Mouse (Mus musculus) kidney, postnatal 14 days (tissue): ENCODE measurements around the gene Ubap1.
A peak's percentile ranks its signal among the peaks of the same experiment; 100 is the strongest.

Source experiments
- DNase-seq: peaks from one replicate; pipeline ENCODE4 v3.0.0; 2022; ENCODE audit warnings: mixed read lengths

Ubap1 gene

DNA sequence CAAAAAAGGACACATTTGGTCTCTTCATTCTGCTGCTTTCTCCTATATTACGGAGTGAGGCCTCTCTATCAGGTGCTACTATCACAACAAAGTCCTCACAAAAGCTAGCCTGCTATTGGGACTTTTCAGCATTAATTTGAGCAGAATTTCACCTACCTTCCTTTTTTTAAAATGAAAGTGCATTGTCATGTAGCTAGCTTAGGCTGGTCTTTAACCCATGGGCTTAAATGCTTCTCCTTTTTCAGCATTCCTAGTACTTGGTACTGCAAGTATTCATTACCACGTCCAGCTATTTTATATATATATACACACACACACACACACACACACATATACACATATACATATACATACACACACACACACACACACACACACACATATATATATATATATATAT, 9.9 kb downstream of the Ubap1 start:
- DNase-seq = no peak

DNA sequence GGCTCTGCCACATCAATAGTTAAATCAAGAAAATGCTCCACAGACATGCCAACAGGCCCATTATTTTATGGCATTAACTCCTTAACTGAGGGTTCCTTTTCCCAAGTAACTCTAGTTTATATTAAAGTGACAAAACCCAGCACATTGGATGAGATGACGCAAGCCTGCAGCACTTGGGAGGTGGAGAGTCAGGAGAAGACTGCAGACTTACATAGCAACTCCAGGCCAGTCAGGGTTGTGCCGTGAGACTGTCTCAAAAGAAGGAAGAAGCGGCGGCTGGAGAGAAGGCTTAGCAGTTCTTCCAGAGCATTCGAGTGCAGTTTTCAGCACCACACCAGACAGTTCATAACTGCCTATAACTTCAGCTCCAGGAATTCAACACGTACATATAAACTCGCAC, 10.6 kb downstream of the Ubap1 start:
- no peak for DNase-seq

DNA sequence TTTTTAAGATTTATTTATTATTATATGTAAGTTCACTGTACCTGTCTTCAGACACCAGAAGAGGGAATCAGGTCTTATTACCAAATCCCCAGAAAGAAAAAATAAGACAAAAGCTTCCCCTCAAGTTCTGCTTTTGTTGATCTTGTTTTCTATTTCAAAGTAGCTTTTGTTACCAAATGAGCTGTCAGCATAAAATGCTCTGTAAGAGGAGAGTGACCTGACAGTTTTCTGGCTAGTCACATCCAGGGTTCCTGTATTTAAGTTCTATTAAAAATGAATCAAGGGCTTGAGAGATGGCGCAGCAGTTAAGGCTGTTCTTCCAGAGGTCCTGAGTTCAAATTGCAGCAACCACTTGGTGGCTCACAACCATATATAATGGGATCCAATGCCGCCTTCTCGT, 12.3 kb downstream of the Ubap1 start:
- DNase-seq = no peak

- no peak for DNase-seq
These were observed 19.4 kb downstream of the Ubap1 start for GRCm38 (mm10) chr4:41368198-41368597.

GRCm38 (mm10) chr4:41369702-41370437, 21.1 kb downstream of the Ubap1 start:
- no peak for DNase-seq

- DNase-seq = no peak
These were observed 28.8 kb downstream of the Ubap1 start for GRCm38 (mm10) chr4:41377567-41377966.

- no peak for DNase-seq
These were observed 32.6 kb downstream of the Ubap1 start for GRCm38 (mm10) chr4:41381213-41381950.

DNA sequence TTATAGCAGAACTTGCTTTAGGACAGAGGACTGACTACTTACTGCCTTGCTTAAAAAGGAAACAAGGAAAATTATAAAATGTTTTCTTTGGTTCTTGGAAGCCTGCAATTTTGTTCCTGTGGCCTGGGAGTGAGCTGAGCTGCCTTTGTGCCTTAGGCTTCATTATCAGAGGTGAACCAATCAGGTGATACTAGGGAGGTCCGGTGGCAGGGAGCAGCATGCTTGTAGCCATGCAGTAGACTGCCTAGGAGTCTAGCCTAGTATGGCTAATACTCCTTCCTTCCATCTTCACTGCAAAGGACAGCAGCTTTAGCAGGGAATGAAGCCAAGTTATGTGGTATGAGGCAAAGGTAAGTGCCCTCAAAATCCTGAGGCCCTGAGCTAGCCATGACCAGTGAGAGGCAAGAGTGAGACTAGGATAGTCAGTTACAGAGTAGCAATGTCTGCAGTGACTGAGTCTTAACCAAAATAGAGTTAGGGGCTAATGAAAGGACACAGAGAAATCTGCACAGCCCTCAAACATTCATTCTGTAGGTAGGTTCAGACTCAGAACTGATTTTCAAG, 37.7 kb downstream of the Ubap1 start:
- no peak for DNase-seq

- no peak for DNase-seq
These were observed 39.1 kb downstream of the Ubap1 start for GRCm38 (mm10) chr4:41387755-41388469.

- no peak for DNase-seq
These were observed 39.8 kb downstream of the Ubap1 start for GRCm38 (mm10) chr4:41388616-41389015.

GRCm38 (mm10) chr4:41389240-41389639, 40.4 kb downstream of the Ubap1 start:
- DNase-seq = peak; percentile 29

- peak; percentile 86 for DNase-seq
These were observed 41.3 kb downstream of the Ubap1 start for GRCm38 (mm10) chr4:41390122-41390521.

DNA sequence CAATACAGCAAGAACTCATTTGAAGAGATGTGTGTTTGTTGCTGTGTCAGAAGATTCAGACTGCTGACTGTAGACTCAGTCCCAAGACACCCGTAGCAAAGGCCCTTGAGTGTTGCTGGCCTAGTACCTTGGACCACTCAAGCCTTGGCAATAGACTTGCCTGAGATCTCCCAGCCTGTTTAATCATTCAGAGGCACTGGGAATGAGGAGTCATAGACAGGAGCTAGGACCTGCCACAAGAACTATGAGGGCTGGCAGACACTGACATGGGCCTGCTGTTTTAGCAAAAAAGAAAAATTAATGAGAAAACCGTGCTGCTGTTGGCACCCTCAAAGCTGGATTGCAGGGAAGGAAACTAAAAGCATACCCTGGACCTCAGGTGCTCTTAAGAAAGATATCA, 42.2 kb downstream of the Ubap1 start:
- no peak for DNase-seq

GRCm38 (mm10) chr4:41394651-41395050, 45.9 kb downstream of the Ubap1 start:
- DNase-seq = no peak

DNA sequence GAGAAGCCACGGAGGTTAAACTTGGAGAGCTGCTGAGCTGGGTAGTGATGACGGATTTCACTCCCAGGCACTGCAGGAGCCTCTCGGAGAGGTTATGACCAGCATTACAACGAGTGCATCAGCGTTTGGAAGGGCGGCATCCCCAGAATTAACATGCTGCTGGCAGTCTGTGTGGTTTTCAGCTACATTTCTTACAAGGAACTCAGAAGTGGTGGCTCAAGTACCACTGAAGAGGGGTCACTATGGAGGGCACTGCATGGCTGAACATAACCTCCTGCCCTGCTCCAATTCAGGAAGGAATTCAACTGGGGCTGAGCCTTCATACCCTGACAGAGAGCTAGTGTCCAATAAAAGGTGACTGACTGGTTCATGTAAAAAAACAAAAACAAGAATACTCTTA, 49.6 kb downstream of the Ubap1 start:
- DNase-seq = no peak

DNA sequence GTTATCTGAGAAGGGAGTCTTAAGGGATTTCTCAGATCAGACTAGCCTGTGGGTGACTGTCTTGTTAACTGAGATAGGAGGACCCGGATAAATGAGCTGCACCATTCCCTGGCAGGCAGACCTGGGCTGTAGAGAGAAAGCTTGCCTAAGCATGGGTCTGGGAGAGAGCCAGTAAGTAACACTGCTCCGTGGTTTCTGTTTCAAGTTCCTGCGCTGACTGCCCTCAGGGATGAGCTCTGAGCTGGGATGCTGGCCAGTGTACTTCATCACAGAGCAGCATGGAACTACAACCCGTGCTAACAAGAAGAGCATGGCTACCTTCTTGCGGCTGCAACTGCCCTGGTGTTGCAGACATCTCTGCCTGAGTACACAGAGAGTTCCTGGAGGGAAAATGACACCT, 51.1 kb downstream of the Ubap1 start:
- no peak for DNase-seq

- DNase-seq = no peak
These were observed 52.4 kb downstream of the Ubap1 start for GRCm38 (mm10) chr4:41401167-41401566.

- DNase-seq = no peak
These were observed 52.8 kb downstream of the Ubap1 start for GRCm38 (mm10) chr4:41401573-41401972.

DNA sequence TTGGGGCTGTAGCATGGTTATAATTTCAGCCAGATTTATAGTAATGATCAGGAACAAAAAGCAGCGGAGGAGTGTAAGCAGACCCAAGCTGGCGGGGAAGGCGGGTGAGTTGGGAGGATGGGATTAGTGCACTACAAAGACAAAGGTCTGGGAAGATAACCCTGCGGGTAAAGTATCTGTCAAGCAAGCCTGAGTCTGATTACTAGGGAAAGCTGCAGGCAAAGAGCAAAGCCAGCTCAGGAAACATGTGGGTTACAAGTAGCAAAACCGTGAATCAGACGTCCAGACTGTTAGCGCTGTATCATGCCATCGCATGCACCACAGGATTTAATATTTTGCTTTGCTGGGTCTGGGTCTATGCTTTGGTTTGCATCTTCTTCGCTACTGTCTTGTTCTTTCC, 57.8 kb downstream of the Ubap1 start:
- DNase-seq = no peak

DNA sequence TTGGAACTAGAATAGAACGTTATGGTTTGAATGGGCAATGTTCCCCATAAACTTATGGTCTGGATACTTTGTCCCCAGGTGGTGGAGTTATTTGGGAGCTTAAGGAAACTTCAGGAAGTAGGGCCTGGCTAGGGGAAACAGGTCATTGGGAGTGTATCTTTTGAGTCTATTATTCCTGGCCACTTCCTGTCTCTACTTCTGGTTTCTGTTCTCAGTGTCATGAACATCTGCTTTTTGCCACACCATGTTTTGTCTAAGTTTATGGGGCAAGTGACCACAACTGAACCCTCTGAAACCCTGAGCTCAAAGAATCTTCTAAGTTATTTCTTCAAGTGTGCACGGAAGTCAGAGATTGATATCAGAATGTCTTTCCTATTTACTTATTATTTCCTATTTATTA, 58.6 kb downstream of the Ubap1 start:
- no peak for DNase-seq

DNA sequence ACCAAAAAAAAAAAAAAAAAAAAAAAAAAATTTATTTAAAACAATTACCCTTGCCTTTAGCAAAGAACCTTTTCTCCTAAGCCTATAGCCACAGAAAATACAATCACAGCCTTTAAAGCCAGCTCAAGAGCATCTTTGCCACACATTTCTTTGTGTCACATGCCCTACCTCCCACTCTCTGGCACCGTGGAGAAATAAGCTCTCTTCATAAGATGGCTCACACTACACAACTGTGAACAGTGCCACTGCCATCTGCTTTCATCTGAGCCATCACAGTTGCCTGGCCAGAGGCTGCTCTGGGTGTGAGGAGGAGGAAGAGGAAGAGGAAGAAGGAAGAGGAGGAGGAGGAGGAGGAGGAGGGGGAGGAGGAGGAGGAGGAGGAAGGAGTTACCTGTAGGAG, 60.5 kb downstream of the Ubap1 start:
- DNase-seq = no peak

DNA sequence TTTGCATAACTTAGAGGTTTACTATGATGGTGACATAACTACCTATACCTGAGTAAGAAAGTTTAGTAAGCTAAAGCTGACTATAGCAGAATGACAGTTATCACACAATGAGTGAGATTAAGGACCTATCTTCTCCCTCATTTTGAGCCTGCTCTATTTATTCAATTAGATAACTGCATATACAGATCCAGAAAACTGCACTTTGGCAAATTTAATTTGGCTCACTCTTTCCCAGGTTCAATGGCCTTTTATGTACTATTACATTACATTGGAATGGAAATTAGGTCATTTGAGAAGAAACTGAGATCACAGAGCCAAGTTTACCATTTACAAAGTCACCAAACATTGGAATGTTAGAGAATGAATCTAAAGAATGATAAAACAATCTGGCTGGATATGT, 68.2 kb downstream of the Ubap1 start:
- DNase-seq = no peak

DNA sequence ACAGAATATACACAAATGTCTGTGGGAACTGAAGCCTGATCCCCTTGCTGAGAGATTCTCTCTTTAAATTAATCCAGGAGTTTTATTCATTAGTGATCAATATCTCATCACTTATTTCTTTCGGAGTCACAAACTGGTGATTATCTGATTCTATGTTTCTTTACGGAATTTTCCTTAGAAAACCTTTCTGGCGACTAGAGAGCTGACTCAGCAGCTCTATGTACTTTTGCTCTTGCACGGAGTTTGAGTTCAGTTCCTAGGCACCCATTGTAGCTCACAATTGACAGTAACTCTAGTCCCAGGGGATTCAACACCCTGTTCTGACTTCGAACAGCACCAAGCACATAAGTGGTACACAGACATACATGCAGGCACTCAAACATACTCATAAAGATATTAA, 90.1 kb downstream of the Ubap1 start:
- DNase-seq = no peak
